Mouse (Mus musculus) skeletal muscle tissue, adult 2 months (tissue): ENCODE measurements at regions not wholly inside any gene's neighbourhood (a gene's known extent, or its start where the extent isn't known, plus 50 kb on each side); places are given as distances from the start of the nearest gene placed in this dataset.
A peak's percentile ranks its signal among the peaks of the same experiment; 100 is the strongest.

Experiments used
- DNase-seq: peaks from one replicate; pipeline ENCODE4 v3.0.0-alpha.2; 2012; ENCODE audit warnings: low read depth, low spot score

DNA sequence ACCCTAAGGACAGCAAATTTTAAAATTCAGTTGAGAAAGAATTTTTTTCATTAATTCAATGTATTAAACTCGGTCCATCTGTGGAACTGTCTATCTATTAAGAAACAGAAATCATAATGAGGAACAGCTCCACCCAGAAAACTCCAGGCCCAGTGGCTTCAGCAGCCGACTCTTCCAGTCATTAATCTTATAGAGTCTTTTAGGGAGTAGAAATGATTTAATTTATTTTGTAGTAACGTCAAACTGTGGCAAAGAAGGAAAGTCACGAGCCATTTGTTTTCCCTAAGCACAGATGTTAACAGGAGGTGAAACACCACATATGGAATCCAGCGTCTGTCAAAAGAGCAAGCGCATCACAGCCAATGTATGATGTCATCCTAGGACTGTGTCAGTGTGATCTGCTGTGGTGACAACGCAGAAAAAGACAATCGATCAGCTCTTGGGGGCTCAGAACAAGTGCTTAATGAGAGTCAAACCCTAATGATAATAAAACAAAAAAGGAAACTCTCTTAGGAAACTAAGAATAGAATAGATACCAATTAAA, 119.9 kb upstream of the Irf2bp2 start:
- DNase-seq: no peak

DNA sequence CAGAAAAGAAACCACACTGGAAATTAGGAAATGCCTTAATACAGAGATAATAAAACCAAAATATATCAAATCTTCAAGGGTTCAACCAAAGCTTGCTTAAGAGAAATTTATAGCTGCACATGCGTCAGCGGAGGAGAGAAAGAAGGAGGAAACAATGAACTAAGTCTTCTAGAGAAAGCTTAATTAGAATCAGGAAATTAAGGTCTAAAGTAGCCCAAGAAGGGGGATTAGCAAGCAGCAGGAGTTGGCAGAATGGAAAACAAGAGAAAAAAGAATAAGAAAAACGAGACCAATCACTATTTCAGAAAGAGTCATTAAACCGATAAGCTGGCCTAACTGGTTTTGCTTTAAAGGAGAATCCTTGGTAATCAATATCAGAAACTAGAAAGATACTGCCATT, 119.4 kb upstream of the Irf2bp2 start:
- DNase-seq: no peak

GRCm38 (mm10) chr8:126712749-126713148, 119.0 kb upstream of the Irf2bp2 start:
- DNase-seq: no peak

- DNase-seq: no peak
Measured at GRCm38 (mm10) chr8:126708956-126709355, 115.2 kb upstream of the Irf2bp2 start.

DNA sequence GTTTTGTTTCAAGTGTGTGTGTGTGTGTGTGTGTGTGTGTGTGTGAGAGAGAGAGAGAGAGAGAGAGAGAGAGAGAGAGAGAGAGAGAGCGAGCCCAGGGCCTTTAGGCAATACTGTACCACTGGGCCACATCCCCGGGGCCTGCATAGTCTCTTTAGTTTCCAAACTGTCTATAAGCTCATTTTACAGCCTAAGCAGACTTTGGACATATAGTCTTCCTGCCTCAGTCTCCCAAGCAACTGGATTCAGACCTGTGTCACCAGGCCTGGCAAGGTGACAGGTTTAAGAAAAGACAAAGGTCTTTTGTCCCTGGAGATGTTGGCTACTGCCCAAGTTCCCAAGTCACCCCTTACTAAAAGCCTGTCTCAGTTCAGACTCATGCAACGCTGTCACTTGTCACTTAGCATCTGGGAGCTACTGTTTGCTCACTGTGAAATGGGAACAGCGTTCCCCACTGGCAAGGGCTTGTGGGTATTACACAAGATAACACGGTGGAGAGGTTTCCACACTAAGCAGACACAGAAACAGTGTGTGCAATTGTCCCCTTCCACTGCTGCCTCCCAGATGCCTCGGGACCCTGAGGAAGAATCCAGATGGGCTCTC, 113.6 kb upstream of the Irf2bp2 start:
- no peak for DNase-seq

GRCm38 (mm10) chr8:126706247-126706646, 112.5 kb upstream of the Irf2bp2 start:
- DNase-seq: no peak

DNA sequence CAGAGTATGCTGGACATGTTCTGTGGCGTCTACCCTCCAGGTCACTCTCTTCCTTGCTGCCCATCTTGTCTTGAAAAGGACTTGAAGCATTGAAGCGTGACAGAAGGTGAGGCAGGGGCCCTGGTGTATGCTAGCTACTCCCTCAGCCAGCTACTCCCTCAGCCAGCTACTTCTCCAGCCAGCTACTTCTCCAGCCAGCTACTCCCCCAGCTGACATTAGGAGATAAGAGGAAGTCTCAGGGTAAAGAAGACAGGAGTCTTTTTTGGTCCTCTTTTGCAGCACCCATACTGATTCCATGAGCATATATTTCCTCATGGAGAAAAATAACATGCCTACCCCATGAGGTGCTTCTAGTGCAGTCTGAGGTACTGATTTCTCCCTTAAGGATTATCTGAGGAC, 111.6 kb upstream of the Irf2bp2 start:
- DNase-seq: no peak

DNA sequence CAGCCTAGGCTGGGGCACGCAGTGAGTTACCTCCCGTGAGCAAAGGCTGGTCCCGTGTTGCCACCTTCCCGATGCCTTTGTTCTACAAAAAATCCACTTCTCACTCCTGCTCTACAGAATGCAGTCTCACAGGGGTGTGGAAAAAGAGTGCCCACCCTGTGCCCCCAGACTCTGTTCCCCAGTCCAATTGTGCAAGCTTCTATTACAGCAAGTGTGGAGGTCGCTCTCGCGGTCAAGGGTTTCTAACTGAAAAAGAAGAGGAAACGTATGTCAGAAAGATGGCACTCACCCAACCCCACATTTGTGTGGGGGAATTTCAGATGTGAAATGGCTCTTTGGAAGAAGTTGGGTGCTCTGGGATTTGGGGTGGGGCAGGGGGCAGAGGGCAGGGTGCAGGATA, 110.9 kb upstream of the Irf2bp2 start:
- no peak for DNase-seq

- no peak for DNase-seq
Measured at GRCm38 (mm10) chr8:126703546-126703945, 109.8 kb upstream of the Irf2bp2 start.

DNA sequence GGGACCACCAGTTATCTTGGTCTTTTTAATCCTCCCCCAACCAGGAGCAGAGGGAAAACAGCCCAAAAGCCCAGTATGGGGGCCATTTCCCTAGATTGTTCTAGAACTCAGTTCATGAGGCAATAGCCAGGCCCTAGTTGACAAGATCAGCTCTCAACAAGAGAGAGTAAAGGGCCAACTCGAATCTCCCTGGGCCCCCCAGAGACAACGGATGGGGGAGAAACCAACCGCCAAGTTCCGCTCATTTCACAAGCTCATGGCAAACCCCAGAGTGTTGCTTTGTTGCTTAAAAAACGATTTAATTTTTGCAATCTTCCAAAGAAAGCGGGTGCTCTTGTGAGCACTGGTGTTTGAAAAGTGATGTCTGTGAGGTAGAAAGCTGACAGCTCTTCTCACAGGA, 108.5 kb upstream of the Irf2bp2 start:
- no peak for DNase-seq

GRCm38 (mm10) chr8:126699389-126699775, 105.6 kb upstream of the Irf2bp2 start:
- DNase-seq: no peak

DNA sequence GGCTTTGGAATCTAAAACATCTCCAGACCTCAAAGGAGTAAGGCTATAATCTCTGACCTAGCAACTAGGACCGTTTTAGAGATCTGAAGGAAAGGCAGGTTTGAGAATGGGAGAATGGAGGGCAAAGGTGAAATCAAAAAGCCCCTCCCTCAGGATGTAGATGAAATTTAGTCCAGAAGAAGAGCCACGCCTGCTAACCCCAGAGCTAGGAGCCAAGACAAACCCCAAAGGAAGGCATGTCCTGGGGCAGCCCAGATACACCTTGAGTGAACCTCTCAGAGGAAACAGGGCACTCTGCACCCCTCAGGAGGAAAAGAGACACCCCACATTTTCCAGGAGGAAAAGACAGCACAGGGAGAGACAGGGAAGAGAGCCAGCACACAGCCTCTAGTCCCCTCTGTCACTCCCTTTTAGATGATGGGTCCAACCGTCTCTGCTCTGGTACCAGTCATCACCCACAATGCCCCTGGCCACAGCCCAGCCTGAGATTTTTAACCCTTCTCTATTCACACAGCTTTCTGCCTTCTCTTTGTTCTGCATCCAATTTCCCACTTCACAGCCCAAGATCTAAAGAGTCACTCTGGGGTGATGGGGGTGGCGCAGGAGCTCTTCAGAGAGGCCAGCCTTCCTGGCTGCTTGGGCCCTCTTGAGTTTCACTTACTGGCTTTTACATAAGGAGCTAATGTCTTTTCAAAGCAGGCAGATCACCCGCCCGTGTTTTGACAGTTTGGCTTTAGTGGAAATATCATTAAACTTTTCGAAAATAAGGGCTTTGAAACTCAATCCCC, 105.0 kb upstream of the Irf2bp2 start:
- no peak for DNase-seq

- DNase-seq: no peak
Measured at GRCm38 (mm10) chr8:126696346-126697010, 102.7 kb upstream of the Irf2bp2 start.

DNA sequence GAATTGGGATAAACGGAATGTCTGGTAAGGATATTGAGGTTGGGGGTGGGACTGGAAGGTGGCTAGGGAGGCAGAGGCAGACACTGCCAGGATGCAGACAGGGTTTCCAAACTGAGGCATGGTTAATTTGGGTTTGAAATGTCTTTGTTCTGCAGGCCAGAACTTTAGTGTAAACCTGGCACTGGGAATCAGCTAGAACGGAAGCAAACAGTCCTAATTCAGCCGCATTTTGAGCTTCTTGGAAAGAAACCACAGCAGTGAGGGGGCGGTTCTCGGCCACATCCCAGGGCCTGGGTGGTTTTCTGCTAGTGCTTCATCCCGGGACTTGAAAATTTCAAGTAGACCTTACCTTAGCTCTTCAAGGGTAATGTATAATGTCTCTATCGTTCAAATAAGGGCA, 100.6 kb upstream of the Irf2bp2 start:
- DNase-seq: no peak

- no peak for DNase-seq
Measured at GRCm38 (mm10) chr8:126693642-126694041, 99.9 kb upstream of the Irf2bp2 start.

GRCm38 (mm10) chr8:126692711-126693110, 98.9 kb upstream of the Irf2bp2 start:
- no peak for DNase-seq

- DNase-seq: peak; percentile 84
Measured at GRCm38 (mm10) chr8:126692263-126692662, 98.5 kb upstream of the Irf2bp2 start.

GRCm38 (mm10) chr8:126688450-126688849, 94.7 kb upstream of the Irf2bp2 start:
- no peak for DNase-seq

- no peak for DNase-seq
Measured at GRCm38 (mm10) chr8:126688014-126688413, 94.2 kb upstream of the Irf2bp2 start.

DNA sequence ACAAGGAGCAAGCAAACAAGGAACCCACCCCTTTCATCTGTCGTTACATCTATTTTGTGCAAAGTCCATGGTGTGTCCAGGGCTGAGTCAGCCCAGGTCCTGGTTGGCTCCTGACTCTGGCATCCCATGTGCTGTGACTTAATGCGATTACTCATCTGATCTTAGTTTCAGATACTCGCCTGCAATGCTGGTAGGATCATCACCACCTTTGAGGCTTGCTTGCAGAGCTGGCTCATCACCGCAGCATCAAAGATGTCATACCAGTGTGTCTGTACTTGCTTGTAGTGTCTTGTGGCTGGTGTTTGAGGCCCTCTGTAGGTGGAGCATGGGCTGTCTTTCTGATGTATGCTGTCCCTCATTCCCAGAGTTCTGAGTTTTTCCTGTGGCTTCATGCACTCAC, 93.0 kb upstream of the Irf2bp2 start:
- peak; percentile 49 for DNase-seq

DNA sequence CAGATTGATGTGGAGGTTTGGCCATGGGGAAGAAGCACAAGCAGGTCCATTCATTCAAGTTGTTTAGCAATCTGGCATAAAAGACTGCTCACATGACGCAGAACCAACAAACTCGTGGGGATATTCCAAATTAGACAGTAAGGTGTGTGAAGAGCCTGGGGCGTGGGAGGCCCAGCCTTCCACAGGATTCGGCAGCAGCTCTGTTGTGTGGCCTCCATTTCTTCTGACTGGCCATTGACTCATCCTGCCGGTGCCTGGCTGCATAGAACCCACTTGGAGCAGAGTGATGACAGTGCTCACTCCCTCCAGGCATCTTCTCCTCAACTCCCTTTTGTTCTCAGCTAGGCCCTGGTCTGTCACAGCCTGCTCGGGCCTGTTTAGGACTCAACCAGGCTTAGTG, 91.6 kb upstream of the Irf2bp2 start:
- no peak for DNase-seq

DNA sequence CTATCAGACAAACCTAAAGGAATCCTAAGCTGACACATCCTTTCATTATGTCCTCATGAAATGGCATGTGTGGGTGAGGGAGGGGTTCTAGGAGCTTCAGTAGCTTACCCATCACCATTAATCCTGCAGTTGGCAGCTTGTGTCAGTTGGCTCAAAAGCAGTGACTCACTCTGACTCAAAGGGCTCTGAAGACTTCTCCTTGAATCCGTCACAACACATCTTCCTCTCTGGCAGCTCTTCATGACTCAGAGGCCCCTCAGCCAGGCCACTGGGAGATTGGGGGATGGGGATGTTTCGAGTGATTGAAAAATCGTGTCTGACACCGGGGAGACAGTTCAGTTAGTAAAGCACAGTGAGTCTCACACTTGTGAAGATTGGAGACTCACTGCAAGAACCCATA, 90.2 kb upstream of the Irf2bp2 start:
- DNase-seq: no peak

DNA sequence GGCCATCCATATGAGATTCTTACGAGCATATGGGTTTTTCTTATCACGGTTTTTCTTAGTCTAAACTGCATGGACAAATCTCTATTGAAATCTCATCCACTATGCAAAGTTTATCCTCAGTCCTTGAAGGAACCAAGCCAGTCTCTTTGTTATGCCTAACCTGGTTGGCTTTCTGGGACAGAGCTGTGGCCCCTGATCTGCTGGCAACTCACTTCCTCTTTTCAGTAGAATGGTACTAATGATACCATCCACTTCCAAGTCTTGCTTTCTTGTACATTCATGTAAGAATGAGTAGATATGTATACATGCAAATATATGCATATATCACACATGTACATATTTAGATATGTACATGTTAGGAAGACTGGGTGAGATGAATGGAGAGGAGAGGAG, 89.8 kb upstream of the Irf2bp2 start:
- DNase-seq: no peak
